Mouse (Mus musculus): ENCODE data around the gene Hjurp. TPM values are rescaled to one million over a fixed set of nuclear protein-coding genes. Genes with fewer than 3 reads are reported as not detected.
"Not testable (repeated sequence)": the region's sequence is repeated elsewhere in the genome, so short reads cannot be mapped to it uniquely, and the experiment has no call there.

Hjurp gene
- total and polyA plus RNA-seq, 3 experiments, result 59.4 to 103 (median 76.3) TPM

- no peaks in the 10 kb centered on the region for H3K9me3 ChIP-seq (replicated peaks; ENCODE audit: insufficient read depth, low read length)
These were observed 53.8 kb downstream of the Hjurp start for GRCm38 (mm10) chr1:88223591-88223990.

GRCm38 (mm10) chr1:88223011-88223515, 54.4 kb downstream of the Hjurp start:
- H3K36me3 ChIP-seq (ENCODE audit: control insufficient read depth in 1 of 2, insufficient read depth in 2 of 2, low read length in 2 of 2); H3K4me1 ChIP-seq (ENCODE audit: control insufficient read depth in 1 of 2, insufficient read depth in 2 of 2, low read length in 2 of 2); H3K27ac ChIP-seq (ENCODE audit: control insufficient read depth, low read depth, low read length); H3K27me3 ChIP-seq (ENCODE audit: control insufficient read depth in 1 of 2, insufficient read depth in 2 of 2, low read length in 2 of 2); DNase-seq (ENCODE audit: low read depth, low spot score); H3K79me2 ChIP-seq (ENCODE audit: control insufficient read depth, insufficient read depth, low read length, poor library complexity); H3K9ac ChIP-seq (ENCODE audit: control insufficient read depth, low read depth, low read length, poor library complexity, severe bottlenecking); H3K9me3 ChIP-seq (replicated peaks; ENCODE audit: insufficient read depth, low read length); H3K4me3 ChIP-seq (ENCODE audit: control insufficient read depth in 1 of 2, insufficient read depth in 1 of 2, low read depth in 2 of 2, low read length in 2 of 2): not testable (repeated sequence)

More at GRCm38 (mm10) chr1:88223591-88223990, 53.8 kb downstream of the Hjurp start:
- Histone ChIP-seq H3K79me2 (ENCODE audit: control insufficient read depth, insufficient read depth, low read length, poor library complexity) (no peaks in the 10 kb centered on the region), H3K27ac (ENCODE audit: control insufficient read depth, low read depth, low read length) (no peak overlapping the region), H3K4me3 (ENCODE audit: control insufficient read depth in 1 of 2, insufficient read depth in 1 of 2, low read depth in 2 of 2, low read length in 2 of 2) (no peak overlapping the region), H3K27me3 (ENCODE audit: control insufficient read depth in 1 of 2, insufficient read depth in 2 of 2, low read length in 2 of 2) (no peaks in the 10 kb centered on the region), H3K36me3 (ENCODE audit: control insufficient read depth in 1 of 2, insufficient read depth in 2 of 2, low read length in 2 of 2) (no peaks in the 10 kb centered on the region), H3K9ac (ENCODE audit: control insufficient read depth, low read depth, low read length, poor library complexity, severe bottlenecking) (no peak overlapping the region), H3K4me1 (ENCODE audit: control insufficient read depth in 1 of 2, insufficient read depth in 2 of 2, low read length in 2 of 2) (no peaks in the 10 kb centered on the region)
- TF ChIP-seq SMC3 (IDR thresholded peaks at IDR 0.05; ENCODE audit: low read depth, low read length), result no peak
- TF ChIP-seq POLR2A (IDR thresholded peaks at IDR 0.05; ENCODE audit: control insufficient read depth in 1 of 2, insufficient read depth in 1 of 2, low read depth in 1 of 2, low read length in 2 of 2, poor library complexity in 1 of 2), result no peak
- TF ChIP-seq ZC3H11A (IDR thresholded peaks at IDR 0.05; ENCODE audit: low read depth, low read length), result no peak
- no peak for TF ChIP-seq POLR2AphosphoS2 (IDR thresholded peaks at IDR 0.05; ENCODE audit: low read length)
- TF ChIP-seq ETS1 (IDR thresholded peaks at IDR 0.05; ENCODE audit: low read depth, low read length), result no peak
- TF ChIP-seq TCF12 (IDR thresholded peaks at IDR 0.05; ENCODE audit: low read depth, low read length), result no peak
- TF ChIP-seq CTCF (IDR thresholded peaks at IDR 0.05 in 2 of 3, conservative IDR thresholded peaks at IDR 0.05 in 1 of 3; ENCODE audit: control insufficient read depth in 1 of 3, insufficient read depth in 1 of 3, low read depth in 2 of 3, low read length in 3 of 3, poor library complexity in 1 of 3, severe bottlenecking in 1 of 3), result no peak
- no peak for DNase-seq (ENCODE audit: low read depth, low spot score)

- H3K36me3 ChIP-seq (ENCODE audit: control insufficient read depth in 1 of 2, insufficient read depth in 2 of 2, low read length in 2 of 2), result no peaks in the 10 kb centered on the region
- no peaks in the 10 kb centered on the region for H3K27me3 ChIP-seq (ENCODE audit: control insufficient read depth in 1 of 2, insufficient read depth in 2 of 2, low read length in 2 of 2)
- no peaks in the 10 kb centered on the region for H3K4me1 ChIP-seq (ENCODE audit: control insufficient read depth in 1 of 2, insufficient read depth in 2 of 2, low read length in 2 of 2)
- no peak overlapping the region for H3K27ac ChIP-seq (ENCODE audit: control insufficient read depth, low read depth, low read length)
- DNase-seq (ENCODE audit: low read depth, low spot score), result no peak
- no peaks in the 10 kb centered on the region for H3K79me2 ChIP-seq (ENCODE audit: control insufficient read depth, insufficient read depth, low read length, poor library complexity)
- no peak for TF ChIP-seq RAD21 (IDR thresholded peaks at IDR 0.05; ENCODE audit: low read depth, low read length)
- no peak for TF ChIP-seq UBTF (IDR thresholded peaks at IDR 0.05; ENCODE audit: borderline replicate concordance, insufficient read depth, low read depth, low read length)
- no peak for TF ChIP-seq TAL1 (IDR thresholded peaks at IDR 0.05; ENCODE audit: low read length)
- TF ChIP-seq NRF1 (IDR thresholded peaks at IDR 0.05; ENCODE audit: insufficient read depth, low read depth, low read length, poor library complexity, severe bottlenecking), result no peak
- TF ChIP-seq SMC3 (IDR thresholded peaks at IDR 0.05; ENCODE audit: low read depth, low read length), result no peak
- TF ChIP-seq ZC3H11A (IDR thresholded peaks at IDR 0.05; ENCODE audit: low read depth, low read length), result no peak
- TF ChIP-seq TCF12 (IDR thresholded peaks at IDR 0.05; ENCODE audit: low read depth, low read length), result no peak
- TF ChIP-seq GATA1 (IDR thresholded peaks at IDR 0.05; ENCODE audit: low read depth, low read length), result no peak
- no peak for TF ChIP-seq ELF1 (IDR thresholded peaks at IDR 0.05; ENCODE audit: low read depth, low read length)
- TF ChIP-seq MAFK (IDR thresholded peaks at IDR 0.05; ENCODE audit: borderline replicate concordance, low read depth, low read length), result no peak
- TF ChIP-seq ETS1 (IDR thresholded peaks at IDR 0.05; ENCODE audit: low read depth, low read length), result no peak
- TF ChIP-seq NELFE (IDR thresholded peaks at IDR 0.05; ENCODE audit: low read depth, low read length), result no peak
- TF ChIP-seq GABPA (IDR thresholded peaks at IDR 0.05; ENCODE audit: low read depth, low read length), result no peak
- no peak for TF ChIP-seq BHLHE40 (IDR thresholded peaks at IDR 0.05; ENCODE audit: borderline replicate concordance, low read depth, low read length)
- no peak for TF ChIP-seq POLR2AphosphoS5 (IDR thresholded peaks at IDR 0.05; ENCODE audit: borderline replicate concordance, low read depth, low read length)
- no peak for TF ChIP-seq MXI1 (IDR thresholded peaks at IDR 0.05; ENCODE audit: low read depth, low read length)
- H3K4me3 ChIP-seq (ENCODE audit: control insufficient read depth in 1 of 2, insufficient read depth in 1 of 2, low read depth in 2 of 2, low read length in 2 of 2), result no peak overlapping the region
- H3K9ac ChIP-seq (ENCODE audit: control insufficient read depth, low read depth, low read length, poor library complexity, severe bottlenecking), result no peak overlapping the region
- no peaks in the 10 kb centered on the region for H3K9me3 ChIP-seq (replicated peaks; ENCODE audit: insufficient read depth, low read length)
These were observed 55.2 kb downstream of the Hjurp start for GRCm38 (mm10) chr1:88222216-88222615.
